Mouse (Mus musculus) testis, postnatal 14 days (tissue): ENCODE results near the gene Abcg8.

Experiments
- DNase-seq: peaks from one replicate; pipeline ENCODE4 v3.0.0; 2021; ENCODE audit warnings: low spot score

The Abcg8 gene

DNA sequence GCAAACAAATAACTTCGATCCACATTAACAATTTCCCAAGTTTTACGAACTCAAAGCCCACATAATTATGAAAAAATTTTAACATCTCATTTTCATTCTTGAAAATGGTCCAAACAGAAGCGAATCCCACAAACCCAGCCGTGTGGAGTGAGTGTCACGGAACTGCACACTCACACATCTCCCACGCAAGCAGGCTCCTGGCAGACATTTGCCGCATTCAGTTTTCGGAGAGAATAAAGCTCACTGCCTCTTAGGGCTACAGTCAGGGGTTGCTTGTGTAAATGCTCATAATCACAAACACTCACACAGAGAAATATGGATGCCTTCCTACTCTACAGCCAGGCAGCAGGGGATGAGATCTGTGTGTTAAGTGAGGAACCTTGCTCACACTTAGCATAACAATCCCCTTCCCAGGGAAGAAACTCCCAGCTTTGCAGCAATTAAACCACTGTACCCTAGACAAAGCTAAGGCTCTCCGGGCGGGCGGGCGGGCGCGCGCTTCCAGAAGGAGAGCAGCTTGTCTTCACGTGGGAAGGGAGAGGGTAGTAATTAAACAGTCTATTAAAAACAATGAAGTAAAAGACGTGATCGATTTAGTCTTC lies 37.6 kb downstream of the Abcg8 start:
- DNase-seq = no peak

- no peak for DNase-seq
These were observed 38.8 kb downstream of the Abcg8 start for GRCm38 (mm10) chr17:84714930-84715329.

GRCm38 (mm10) chr17:84716252-84716872 lies 40.3 kb downstream of the Abcg8 start:
- no peak for DNase-seq

DNA sequence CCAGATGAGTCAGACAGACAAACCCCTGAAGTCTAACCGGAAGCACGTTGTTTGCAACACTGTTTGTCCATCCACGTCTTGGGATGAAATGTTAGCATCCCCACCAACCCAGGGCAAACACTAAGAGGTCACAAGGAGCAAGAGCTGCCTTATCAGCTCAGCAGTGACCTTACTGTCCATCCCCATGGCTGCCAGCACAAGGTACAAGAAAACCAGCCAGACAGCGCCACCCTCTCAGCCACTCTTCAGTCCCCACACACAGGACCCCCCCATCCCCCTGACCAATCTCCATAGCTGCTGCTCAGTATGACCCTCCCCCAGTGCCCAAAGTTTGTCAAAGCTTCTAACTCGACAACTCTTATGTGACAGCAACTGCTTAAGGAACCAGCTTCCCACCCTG lies 41.3 kb downstream of the Abcg8 start:
- DNase-seq = no peak

GRCm38 (mm10) chr17:84719105-84719504 lies 43.0 kb downstream of the Abcg8 start:
- DNase-seq = no peak

- no peak for DNase-seq
These were observed 47.9 kb downstream of the Abcg8 start for GRCm38 (mm10) chr17:84724028-84724427.

- DNase-seq = no peak
These were observed 49.1 kb downstream of the Abcg8 start for GRCm38 (mm10) chr17:84725163-84725562.

- no peak for DNase-seq
These were observed 52.3 kb downstream of the Abcg8 start for GRCm38 (mm10) chr17:84728201-84728911.

- no peak for DNase-seq
These were observed 53.0 kb downstream of the Abcg8 start for GRCm38 (mm10) chr17:84729140-84729539.

DNA sequence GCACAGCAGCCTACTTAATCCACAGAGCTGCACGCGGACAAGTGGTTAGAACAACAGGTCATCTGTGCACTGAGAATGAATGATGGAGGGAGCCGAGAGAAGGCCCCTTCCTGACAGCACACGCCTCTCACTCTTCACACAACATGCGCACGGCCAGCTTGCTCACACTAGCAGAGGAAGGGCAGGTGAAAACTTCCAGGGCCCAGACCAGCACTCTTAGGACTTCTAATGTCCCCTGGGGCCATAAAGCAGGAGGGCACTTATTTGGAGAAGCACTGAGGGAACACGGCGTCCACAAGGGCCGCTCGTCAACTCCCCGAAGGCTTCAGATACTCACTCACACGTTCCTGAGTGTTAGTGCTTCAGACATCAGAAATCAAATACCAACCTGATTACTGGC lies 55.3 kb downstream of the Abcg8 start:
- DNase-seq = no peak

- no peak for DNase-seq
These were observed 56.5 kb downstream of the Abcg8 start for GRCm38 (mm10) chr17:84732612-84733011.

GRCm38 (mm10) chr17:84736719-84737118 lies 60.6 kb downstream of the Abcg8 start:
- DNase-seq = no peak

DNA sequence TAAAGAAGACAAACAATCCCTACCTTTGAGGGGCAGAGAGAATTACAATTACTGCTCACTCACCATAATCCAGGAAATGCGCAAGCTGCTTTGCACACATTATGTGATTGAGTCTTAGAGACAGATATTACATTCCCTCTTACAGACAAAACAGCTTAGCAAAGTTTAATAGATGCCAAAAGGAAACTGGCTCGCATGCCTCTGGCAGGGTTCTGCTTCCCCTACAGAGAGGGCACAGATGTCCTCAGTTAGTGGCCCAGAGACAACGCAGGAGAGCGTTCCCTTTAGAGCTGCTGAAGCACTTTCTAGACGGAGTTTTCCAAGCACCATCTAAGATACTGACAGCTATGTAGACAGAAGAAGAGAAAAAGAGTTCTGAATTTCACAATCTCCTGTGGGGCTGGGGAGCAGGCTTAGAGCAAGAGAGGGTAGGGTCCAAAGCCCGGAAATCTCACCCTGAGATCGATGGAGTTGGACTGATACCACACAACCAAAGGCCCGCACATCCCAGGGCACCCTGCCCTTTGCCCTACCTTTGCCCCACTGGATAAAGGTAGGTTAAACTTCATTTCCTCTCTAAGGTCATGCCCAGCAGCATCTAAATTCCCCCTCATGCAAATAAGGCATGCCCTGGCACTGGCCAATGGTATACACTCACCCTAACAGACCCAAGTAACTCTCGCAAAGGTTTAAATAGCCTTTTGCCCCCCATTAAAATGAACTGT lies 62.1 kb downstream of the Abcg8 start:
- no peak for DNase-seq

DNA sequence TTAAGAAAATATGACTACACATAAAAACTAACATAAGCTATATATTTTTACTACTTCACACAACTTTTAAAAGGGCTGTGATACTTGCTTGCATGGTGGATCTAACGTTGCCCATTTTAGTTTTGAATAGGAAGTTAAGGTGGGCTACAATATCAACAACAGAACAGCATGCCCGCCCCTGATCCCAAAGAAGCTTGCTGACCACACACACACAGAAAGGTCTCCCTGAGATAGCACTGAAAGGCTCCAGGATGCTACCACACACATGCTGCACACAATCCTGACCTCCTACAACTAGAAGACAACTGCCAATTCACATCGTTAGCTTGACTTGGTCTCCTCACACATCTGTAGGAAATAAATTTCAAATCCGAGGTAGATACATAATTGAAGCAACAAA lies 68.2 kb downstream of the Abcg8 start:
- no peak for DNase-seq

- DNase-seq = no peak
These were observed 68.9 kb downstream of the Abcg8 start for GRCm38 (mm10) chr17:84745001-84745400.

GRCm38 (mm10) chr17:84747212-84747611 lies 71.1 kb downstream of the Abcg8 start:
- DNase-seq = no peak

GRCm38 (mm10) chr17:84748152-84748682 lies 72.1 kb downstream of the Abcg8 start:
- no peak for DNase-seq

GRCm38 (mm10) chr17:84749297-84749696 lies 73.2 kb downstream of the Abcg8 start:
- DNase-seq = no peak
